Mouse (Mus musculus) heart, embryonic 10.5 days (tissue): ENCODE measurements around the gene H2-M5. TPM values are rescaled to one million over a fixed set of nuclear protein-coding genes. Genes with fewer than 3 reads are reported as not detected.
A peak's percentile ranks its signal among the peaks of the same experiment; 100 is the strongest.

Experiments used
- DNase-seq: peaks from one replicate; pipeline ENCODE4 v3.0.0-alpha.2; 2017; ENCODE audit warnings: low spot score
- H3K27ac ChIP-seq: fragments of 300-500 bp; sonication (generic); 2 replicates; pipeline ENCODE4 v1.5.1; 2016; ENCODE audit warnings: mild to moderate bottlenecking
- H3K27me3 ChIP-seq: fragments of 300-500 bp; sonication (generic); 2 replicates; pipeline ENCODE4 v1.6.1; 2016; ENCODE audit warnings: mild to moderate bottlenecking; ENCODE audit not compliant: poor library complexity, insufficient read depth, severe bottlenecking
- H3K36me3 ChIP-seq: fragments of 300-500 bp; sonication (generic); 2 replicates; pipeline ENCODE4 v1.6.1; 2016; ENCODE audit warnings: mild to moderate bottlenecking, moderate library complexity
- H3K4me1 ChIP-seq: fragments of 300-500 bp; sonication (generic); 2 replicates; pipeline ENCODE4 v1.6.1; 2016; ENCODE audit warnings: mild to moderate bottlenecking
- H3K4me3 ChIP-seq: fragments of 300-500 bp; sonication (generic); 2 replicates; pipeline ENCODE4 v1.5.1; 2016; ENCODE audit warnings: mild to moderate bottlenecking, moderate library complexity
- H3K9me3 ChIP-seq: fragments of 300-500 bp; sonication (generic); 2 replicates; pipeline ENCODE4 v1.6.1; 2016; ENCODE audit warnings: mild to moderate bottlenecking, moderate library complexity
- WGBS: fragments of 180-500 bp; shearing (Covaris S2); methylation state at CpG from one replicate; pipeline ENCODE4 v1.1.7; 2016; 5-methylcytosine and 5-hydroxymethylcytosine counted together
- polyA plus RNA-seq: library from polyadenylated mRNA; unstranded; fragments of >200 nt; fragmentation: Nextera tagmentation; extraction: Ambion mirVana; gene quantifications from 2 replicates; pipeline ENCODE4 v1.2.1, GENCODE M21; 2016

Gene H2-M5
- polyA plus RNA-seq, 1 experiment from 2014 or later, result 0.39 TPM

DNA sequence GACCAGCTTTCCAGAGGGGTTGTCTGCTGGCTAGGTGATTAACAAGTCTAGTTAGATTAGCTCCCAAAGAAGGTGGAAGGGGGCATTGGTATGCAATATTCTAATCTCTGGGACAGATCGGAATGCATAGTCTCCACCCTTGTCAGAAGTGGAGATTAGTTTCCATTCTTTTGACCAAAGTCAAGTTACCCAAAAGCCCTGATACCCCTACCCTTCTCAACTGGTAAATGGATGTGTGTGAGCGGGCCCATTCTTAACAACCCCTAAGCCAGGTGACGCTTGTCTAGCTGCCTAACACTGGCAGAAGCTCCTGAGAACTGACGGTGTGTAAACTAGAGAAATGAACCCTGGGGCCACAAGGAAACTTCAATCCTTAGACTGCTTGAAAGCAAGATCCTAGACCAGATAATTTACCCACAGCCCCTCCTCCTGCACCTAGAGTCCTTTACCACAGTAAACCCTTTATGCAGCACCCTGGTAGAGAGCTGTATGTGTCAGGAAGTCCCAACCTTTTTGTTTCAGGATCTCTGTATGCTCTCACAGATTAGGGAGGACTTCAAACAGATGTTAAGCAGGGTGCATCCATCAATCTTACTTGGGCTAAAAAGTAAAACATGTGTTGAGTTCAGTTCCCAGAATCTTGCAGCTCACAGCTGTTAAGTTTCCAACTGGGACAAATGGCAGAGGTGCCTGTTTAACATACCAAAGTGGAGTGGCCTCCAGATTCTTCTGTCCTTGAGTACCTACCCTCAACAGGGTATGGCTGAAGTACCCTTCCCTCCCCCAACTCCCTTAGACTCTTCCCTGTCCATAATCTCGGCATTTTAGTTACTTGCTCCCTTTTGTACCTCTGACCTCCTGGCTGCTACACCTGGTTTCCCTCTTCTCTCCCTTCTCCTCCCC lies 6.8 kb downstream of the H2-M5 start:
- Histone ChIP-seq H3K4me3 (peak overlapping the region; percentile 50; the same call in 1 of the 2 replicates), H3K27ac (no peak overlapping the region), H3K9me3 (no peaks in the 10 kb centered on the region), H3K4me1 (peaks cover 12% of the 10 kb centered on the region), H3K27me3 (peaks cover 8% of the 10 kb centered on the region), H3K36me3 (no peaks in the 10 kb centered on the region)
- DNase-seq, result no peak
- WGBS, result 29% methylated on average over 5 of the region's 5 CpGs

DNA sequence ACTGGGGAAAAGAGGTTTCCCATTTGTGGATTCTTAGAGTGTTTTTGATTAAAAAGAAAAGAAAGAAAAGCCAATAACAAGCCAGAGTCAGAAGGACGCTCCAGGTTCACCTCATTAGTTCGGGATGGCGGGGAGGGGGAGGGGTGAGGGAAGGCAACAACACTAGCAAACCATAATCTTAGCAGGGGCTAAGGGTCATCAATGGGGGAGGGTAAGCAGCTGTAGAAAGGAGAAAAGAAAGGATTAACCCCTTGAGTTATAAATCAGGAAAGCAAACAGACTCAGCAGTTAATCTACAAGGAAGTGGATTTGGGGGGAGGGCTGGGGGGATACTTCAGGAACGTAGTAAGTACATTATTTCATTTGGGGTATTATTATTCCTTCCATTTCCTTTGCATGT lies 7.5 kb downstream of the H2-M5 start:
- Histone ChIP-seq H3K27me3 (peaks cover 2% of the 10 kb centered on the region; the same call in 1 of the 2 replicates), H3K27ac (no peak overlapping the region), H3K36me3 (no peaks in the 10 kb centered on the region), H3K9me3 (no peaks in the 10 kb centered on the region), H3K4me3 (peak overlapping the region; percentile 50), H3K4me1 (peaks cover 12% of the 10 kb centered on the region)
- WGBS, result 3% methylated on average over 4 of the region's 4 CpGs
- no peak for DNase-seq

DNA sequence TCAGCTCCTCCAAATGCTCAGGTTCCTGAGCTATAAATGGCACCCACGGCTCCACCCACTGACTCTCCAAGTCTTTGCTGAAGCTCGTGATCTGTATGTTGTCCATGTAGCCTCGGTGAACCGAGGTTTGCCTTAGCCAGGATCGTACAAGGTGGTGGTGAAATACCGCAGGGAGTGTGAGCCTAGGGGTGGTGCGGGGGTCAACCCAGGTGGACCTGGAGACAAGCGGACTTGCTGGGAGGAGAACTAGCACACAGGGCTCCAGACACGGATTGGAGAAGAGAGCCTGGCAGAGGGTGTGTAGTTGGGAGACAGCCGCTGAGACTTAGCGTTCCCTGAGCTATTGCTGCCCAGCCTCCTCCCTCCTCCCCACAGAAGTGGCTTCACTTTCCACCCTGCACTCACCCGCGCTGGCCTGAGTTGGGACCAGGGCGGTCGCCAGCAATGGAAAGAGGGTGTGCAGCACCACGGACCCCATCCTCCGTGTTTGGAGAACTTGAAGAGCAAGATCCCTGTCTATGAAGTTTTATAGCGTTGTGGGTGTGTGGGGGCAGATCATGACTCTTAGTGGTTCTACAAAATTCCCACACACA lies 8.0 kb downstream of the H2-M5 start, which contains the start of gene 2410137M14Rik:
Gene 2410137M14Rik (minus strand): TSS at position 17 of the 593 bp plus-strand sequence.
- no peaks in the 10 kb centered on the region; the same call in 1 of the 2 replicates for H3K27me3 ChIP-seq
- H3K36me3 ChIP-seq, result no peaks in the 10 kb centered on the region
- peak within 1 kb of the TSS; percentile 50 for H3K4me3 ChIP-seq
- H3K9me3 ChIP-seq, result no peaks in the 10 kb centered on the region
- 8% methylated on average over 18 of the region's 18 CpGs for WGBS
- peaks cover 12% of the 10 kb centered on the region for H3K4me1 ChIP-seq
- H3K27ac ChIP-seq, result peak within 1 kb of the TSS; percentile 44
- no peak for DNase-seq

DNA sequence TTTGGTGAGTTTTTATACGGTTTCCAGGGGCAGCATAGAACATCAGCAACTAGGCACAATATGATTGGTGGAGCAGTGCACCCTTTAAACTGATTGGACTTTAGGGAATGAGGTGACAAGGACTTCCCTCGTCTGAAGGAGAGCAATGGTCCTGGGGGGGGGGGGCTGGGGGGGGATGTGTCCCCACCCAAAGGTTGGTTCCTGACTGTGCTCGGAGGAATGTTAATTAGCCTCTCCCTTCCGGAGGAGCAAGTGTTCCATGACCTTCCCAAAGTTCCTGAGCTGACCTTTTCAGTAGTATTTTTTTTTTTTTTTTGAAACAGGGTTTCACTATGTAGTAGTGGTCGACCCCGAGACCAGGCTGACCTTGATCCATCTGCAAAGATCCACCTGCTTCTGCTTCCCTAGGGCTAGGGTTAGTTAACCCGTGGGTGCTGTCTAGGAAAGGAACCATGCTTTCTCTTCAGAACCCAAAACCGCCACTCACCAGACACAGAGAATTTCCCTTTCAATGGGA lies 16.0 kb downstream of the H2-M5 start:
- no peaks in the 10 kb centered on the region for H3K36me3 ChIP-seq
- H3K27me3 ChIP-seq, result no peaks in the 10 kb centered on the region
- H3K4me3 ChIP-seq, result no peak overlapping the region
- no peaks in the 10 kb centered on the region for H3K9me3 ChIP-seq
- H3K4me1 ChIP-seq, result no peaks in the 10 kb centered on the region
- no peak for DNase-seq
- no peak overlapping the region for H3K27ac ChIP-seq
- 76% methylated on average over 8 of the region's 8 CpGs for WGBS

DNA sequence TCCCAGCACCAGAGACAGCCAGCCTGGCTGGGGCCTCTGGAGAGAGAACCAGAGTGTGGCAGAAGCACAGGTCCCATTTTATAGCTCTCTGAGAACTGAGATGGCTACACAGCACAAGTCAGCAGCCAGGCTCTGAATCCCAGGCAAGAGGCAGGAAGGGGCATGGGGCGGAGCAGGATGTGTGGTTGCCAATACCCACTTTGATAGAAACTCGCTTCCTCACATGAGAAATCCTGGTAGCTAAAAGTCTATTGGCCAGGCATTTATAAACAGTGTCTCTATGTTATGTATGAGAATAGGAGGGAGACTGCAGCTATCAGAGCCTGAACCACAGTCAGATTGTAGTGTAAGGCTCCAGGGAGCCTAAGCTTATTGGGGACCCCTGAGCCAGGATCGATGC lies 16.5 kb downstream of the H2-M5 start:
- H3K27ac ChIP-seq, result no peak overlapping the region

DNA sequence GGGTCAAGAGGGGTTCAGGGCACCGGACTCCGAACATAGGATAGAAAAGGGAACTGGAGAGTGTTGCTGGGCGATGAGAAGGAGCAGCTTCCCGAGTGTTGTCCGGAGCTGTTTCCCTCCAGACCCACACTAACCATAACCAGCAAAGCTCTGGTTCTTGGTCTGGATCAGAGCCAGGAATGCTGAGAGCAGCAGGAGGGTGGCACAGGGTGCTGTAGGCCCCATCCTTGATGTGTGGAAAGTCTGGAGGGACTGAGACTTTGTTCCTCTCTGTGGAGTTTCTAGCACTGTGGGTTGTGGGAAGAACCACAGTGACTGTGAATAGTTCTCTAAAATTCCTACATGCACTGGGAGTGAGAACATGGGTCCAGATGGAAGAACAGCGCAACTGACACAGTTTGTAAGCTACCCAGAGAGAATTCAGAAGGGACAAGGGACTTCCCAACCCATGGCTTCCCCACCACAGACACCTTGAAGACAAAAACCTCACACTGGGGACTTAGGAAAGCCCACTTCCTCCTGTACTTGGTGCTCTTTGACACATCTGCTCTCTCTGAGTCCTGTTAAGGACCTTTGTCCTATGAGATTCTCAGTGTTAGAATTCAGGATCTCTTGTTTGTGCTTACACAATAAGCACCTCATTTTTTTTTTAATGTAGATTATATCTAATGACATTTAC lies 18.0 kb downstream of the H2-M5 start:
- no peak for DNase-seq
- Histone ChIP-seq H3K4me3 (no peak overlapping the region), H3K27me3 (no peaks in the 10 kb centered on the region), H3K4me1 (no peaks in the 10 kb centered on the region), H3K36me3 (no peaks in the 10 kb centered on the region), H3K27ac (no peak overlapping the region), H3K9me3 (no peaks in the 10 kb centered on the region)
- WGBS, result 83% methylated on average over 6 of the region's 6 CpGs

More for the DNA sequence above, 16.5 kb downstream of the H2-M5 start:
- H3K27me3 ChIP-seq, result no peaks in the 10 kb centered on the region
- no peaks in the 10 kb centered on the region for H3K9me3 ChIP-seq
- WGBS, result 62% methylated on average over 3 of the region's 3 CpGs
- H3K4me1 ChIP-seq, result no peaks in the 10 kb centered on the region
- H3K36me3 ChIP-seq, result no peaks in the 10 kb centered on the region
- no peak for DNase-seq
- no peak overlapping the region for H3K4me3 ChIP-seq

DNA sequence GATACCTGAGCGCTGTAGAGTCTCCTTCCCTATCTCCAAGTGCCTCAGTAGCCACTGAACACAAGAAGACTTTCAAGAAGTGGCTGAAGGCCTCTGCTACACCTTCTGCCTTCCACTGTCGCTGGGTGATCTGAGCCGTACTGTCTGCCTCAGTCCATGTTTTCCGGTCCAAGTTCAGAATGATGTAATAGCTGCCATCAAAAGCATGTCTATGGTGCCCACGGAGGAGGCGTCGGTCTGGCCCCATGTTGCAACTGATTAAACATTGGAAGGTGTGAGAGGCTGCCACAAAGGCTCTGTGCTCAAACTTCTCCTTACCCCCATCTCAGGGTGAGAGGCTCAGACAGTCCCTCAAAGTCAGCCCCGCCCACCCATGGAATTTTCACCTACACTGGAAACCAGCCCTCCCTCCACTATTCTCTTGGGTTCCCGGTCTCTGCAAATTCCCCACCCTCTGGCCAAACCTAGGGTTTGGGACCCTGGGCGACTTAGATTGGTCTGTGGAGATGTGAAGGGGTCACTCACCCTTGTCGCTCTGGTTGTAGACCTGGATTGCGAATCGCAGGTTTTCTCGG lies 18.9 kb downstream of the H2-M5 start:
- no peaks in the 10 kb centered on the region for H3K27me3 ChIP-seq
- WGBS, result 74% methylated on average over 14 of the region's 14 CpGs
- no peak overlapping the region for H3K4me3 ChIP-seq
- no peaks in the 10 kb centered on the region for H3K9me3 ChIP-seq
- no peak overlapping the region for H3K27ac ChIP-seq
- no peak for DNase-seq
- no peaks in the 10 kb centered on the region for H3K36me3 ChIP-seq
- H3K4me1 ChIP-seq, result no peaks in the 10 kb centered on the region

DNA sequence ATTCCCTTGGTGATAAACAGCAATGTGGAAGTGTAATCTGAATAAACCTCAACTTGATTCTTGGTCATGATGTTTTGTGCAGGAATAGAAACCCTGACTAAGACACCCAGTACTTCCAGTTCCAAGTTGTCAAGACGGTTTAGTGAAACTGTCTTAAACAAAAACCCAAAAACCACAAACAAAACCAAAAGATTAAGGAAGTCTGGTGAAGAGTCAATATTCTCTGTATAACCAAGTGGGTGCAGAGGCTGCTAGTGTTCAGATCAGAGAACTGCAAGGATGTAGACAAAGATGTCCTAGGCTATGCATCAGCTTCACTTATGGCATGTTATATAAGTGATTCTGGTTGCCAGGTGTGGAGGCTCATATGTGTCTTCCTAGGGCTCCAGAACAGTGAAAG lies 22.5 kb downstream of the H2-M5 start:
- Histone ChIP-seq H3K27me3 (no peaks in the 10 kb centered on the region), H3K4me1 (no peaks in the 10 kb centered on the region), H3K27ac (no peak overlapping the region), H3K36me3 (no peaks in the 10 kb centered on the region), H3K4me3 (no peak overlapping the region), H3K9me3 (no peaks in the 10 kb centered on the region)
- no peak for DNase-seq
- 80% methylated on average over 1 of the region's 1 CpGs for WGBS

DNA sequence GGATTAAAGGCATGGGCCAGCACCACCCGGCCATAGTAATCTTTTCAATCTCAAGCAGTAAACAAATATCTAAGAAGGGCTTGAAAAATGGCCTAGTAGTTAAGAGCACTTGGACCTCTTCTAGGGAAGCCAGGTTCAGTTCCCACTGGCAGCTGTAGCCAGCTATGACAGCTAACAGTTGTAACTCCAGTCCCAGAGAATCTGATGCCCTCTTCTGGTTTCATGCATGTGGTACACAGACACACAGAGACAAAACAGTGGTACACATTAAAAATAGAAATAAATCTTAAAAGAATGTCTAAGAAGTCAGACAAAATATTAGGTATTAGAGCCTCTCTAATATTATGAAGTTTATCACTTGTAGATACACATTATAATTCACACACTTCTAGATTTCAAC lies 28.2 kb downstream of the H2-M5 start:
- peaks cover 7% of the 10 kb centered on the region; the same call in 1 of the 2 replicates for H3K36me3 ChIP-seq
- no peak overlapping the region for H3K4me3 ChIP-seq
- WGBS, result 72% methylated on average over 1 of the region's 1 CpGs
- no peaks in the 10 kb centered on the region for H3K27me3 ChIP-seq
- H3K9me3 ChIP-seq, result no peaks in the 10 kb centered on the region
- no peak overlapping the region for H3K27ac ChIP-seq
- peaks cover 14% of the 10 kb centered on the region; the same call in 1 of the 2 replicates for H3K4me1 ChIP-seq
- no peak for DNase-seq

DNA sequence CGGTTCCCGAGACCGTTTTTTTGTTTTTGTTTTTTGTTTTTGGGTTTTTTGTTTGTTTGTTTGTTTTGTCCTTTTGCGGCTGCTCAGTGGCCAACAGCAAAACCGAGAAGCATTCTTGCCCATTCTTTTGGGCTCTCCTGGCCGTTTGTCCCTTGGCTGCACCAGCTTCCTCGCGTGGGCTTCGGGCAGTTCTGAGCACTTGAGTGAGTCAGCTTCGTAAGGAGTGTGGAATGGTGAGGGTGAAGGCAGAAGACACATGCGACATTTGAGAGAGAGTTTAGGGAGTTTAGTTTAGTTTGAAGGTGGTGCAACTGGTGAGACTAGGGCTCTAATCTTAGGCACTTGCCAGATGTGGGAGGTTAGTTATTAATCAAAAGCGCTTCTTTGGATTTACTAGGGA lies 30.5 kb downstream of the H2-M5 start:
- WGBS, result 10% methylated on average over 12 of the region's 12 CpGs
- Histone ChIP-seq H3K4me3 (peak overlapping the region; percentile 84), H3K27ac (peak overlapping the region; percentile 91), H3K36me3 (peaks cover 17% of the 10 kb centered on the region; the same call in 1 of the 2 replicates), H3K4me1 (peaks cover 14% of the 10 kb centered on the region; the same call in 1 of the 2 replicates), H3K27me3 (no peaks in the 10 kb centered on the region), H3K9me3 (no peaks in the 10 kb centered on the region)
- no peak for DNase-seq

DNA sequence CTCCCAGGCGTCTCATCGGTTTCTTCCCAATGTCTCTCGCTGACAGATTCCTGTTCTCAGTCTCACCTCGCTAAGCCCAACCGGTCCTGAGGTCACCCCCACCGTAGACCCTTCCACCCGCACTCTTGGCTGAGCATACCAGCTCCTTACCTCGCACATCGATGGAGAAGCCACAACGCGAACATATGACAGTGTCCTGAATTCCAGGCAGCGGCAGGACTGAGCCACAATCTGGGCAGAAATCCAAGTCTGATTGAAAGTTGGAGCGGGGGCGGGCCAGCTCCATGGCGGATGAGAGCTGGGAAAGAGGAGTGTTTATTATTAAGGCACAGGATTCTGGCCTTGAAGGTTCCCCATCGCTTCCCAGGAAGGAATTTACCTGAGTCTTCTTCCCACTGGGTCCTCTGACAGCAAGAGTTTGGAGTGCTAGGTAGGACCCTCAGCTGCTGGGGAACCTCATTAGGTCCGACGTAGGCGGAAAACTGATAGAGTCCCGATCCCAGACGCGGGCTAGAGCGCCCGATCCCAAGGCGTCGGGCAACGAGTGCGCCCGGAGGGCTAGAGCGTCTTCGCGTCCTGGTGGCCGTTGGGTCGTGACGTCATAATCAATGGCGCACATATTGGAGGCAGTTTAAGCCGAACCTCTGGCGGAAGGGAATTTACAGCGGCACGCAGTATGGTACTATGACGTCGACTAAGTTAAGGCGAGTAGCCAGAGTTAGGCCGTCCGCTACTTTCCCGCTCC lies 31.2 kb downstream of the H2-M5 start, which contains the start of the genes Znrd1 and Znrd1as:
Gene Znrd1 (minus strand): TSS at position 561 of the 745 bp plus-strand sequence.
Gene Znrd1as (plus strand): TSS at position 594 of the 745 bp plus-strand sequence.
- Histone ChIP-seq H3K4me1 (peaks cover 14% of the 10 kb centered on the region; the same call in 1 of the 2 replicates), H3K9me3 (no peaks in the 10 kb centered on the region), H3K27ac (peak within 1 kb of the TSS; percentile 91), H3K4me3 (peak within 1 kb of the TSS; percentile 84), H3K36me3 (peaks cover 17% of the 10 kb centered on the region; the same call in 1 of the 2 replicates), H3K27me3 (no peaks in the 10 kb centered on the region)
- DNase-seq, result peak; percentile 98
- under 1% methylated on average over 46 of the region's 46 CpGs for WGBS
